Comparison of ENCODE assay signal across 8 mouse cellular contexts in genomic region chr2:32750887-32751664, GRCm38 (mm10). TPM values are rescaled to one million over a fixed set of nuclear protein-coding genes. Genes with fewer than 3 reads are reported as not detected.
DNase-seq lines count a peak whose midpoint lies in the region; ATAC-seq and TF ChIP-seq lines count a peak whose summit lies in the region.

No protein-coding gene starts in this region.

- DNase-seq in adrenal gland, postnatal 10 days, result peak; percentile 79
- DNase-seq in forebrain, embryonic 10.5 days (ENCODE audit: extremely low spot score, low spot score), result peak; percentile 86
- DNase-seq in liver, embryonic 14.5 days (ENCODE audit: low read depth in 3 of 3, low spot score in 3 of 3), result no peak
- DNase-seq in left cerebral cortex, postnatal 25 days (ENCODE audit: low spot score in 2 of 2), result no peak
- no peak for DNase-seq in layer of hippocampus, adult 9-10 months (ENCODE audit: low spot score)

- H3K4me2 ChIP-seq in intestine, embryonic 15.5 days (replicated peaks), result peak overlapping the region; percentile 65
- H3K4me2 ChIP-seq in liver, embryonic 14.5 days (ENCODE audit: low read depth), result peak overlapping the region; percentile 20
- H3K4me2 ChIP-seq in neural tube, embryonic 15.5 days, result peak overlapping the region; percentile 52

- H3K36me3 ChIP-seq in forebrain, embryonic 10.5 days (replicated peaks), result peaks cover 74% of the 10 kb centered on the region
- H3K36me3 ChIP-seq in intestine, embryonic 15.5 days, result peaks cover 27% of the 10 kb centered on the region
- no peaks in the 10 kb centered on the region for H3K36me3 ChIP-seq in liver, embryonic 14.5 days (replicated peaks; ENCODE audit: control insufficient read depth, insufficient read depth, low read depth)
- H3K36me3 ChIP-seq in neural tube, embryonic 15.5 days, result peaks cover 79% of the 10 kb centered on the region

- intact Hi-C loops in left cerebral cortex, postnatal 25 days (cut with DNase I), result no loop called here

- H3K9ac ChIP-seq in intestine, embryonic 15.5 days, result peak overlapping the region; percentile 39; the same call in 1 of the 2 replicates
- no peak overlapping the region for H3K9ac ChIP-seq in liver, embryonic 14.5 days (replicated peaks)
- H3K9ac ChIP-seq in neural tube, embryonic 15.5 days (replicated peaks), result no peak overlapping the region; the same call in 1 of the 2 replicates

- TF ChIP-seq CTCF in liver, embryonic 14.5 days (IDR thresholded peaks at IDR 0.05; ENCODE audit: low read depth), result no peak

- peak; percentile 95 for ATAC-seq in intestine, embryonic 15.5 days
- ATAC-seq in liver, embryonic 14.5 days (ENCODE audit: insufficient read depth), result peak; percentile 69
- peak; percentile 61 for ATAC-seq in neural tube, embryonic 15.5 days (ENCODE audit: low FRiP score)
- no peak for ATAC-seq in monocyte, adult 5-6 weeks (replicated peaks; ENCODE audit: insufficient number of reproducible peaks, low FRiP score, low TSS enrichment, poor library complexity, severe bottlenecking)

- H3K27me3 ChIP-seq in forebrain, embryonic 10.5 days (ENCODE audit: poor library complexity, severe bottlenecking), result peaks cover 18% of the 10 kb centered on the region
- H3K27me3 ChIP-seq in intestine, embryonic 15.5 days (replicated peaks), result no peaks in the 10 kb centered on the region
- H3K27me3 ChIP-seq in liver, embryonic 14.5 days (ENCODE audit: control insufficient read depth, insufficient read depth, low read length), result no peaks in the 10 kb centered on the region
- no peaks in the 10 kb centered on the region for H3K27me3 ChIP-seq in neural tube, embryonic 15.5 days (replicated peaks)

- H3K27ac ChIP-seq in forebrain, embryonic 10.5 days, result peak overlapping the region; percentile 70
- H3K27ac ChIP-seq in intestine, embryonic 15.5 days, result peak overlapping the region; percentile 41
- H3K27ac ChIP-seq in liver, embryonic 14.5 days, result no peak overlapping the region
- peak overlapping the region; percentile 48 for H3K27ac ChIP-seq in neural tube, embryonic 15.5 days (replicated peaks)

- H3K4me1 ChIP-seq in forebrain, embryonic 10.5 days, result peaks cover 25% of the 10 kb centered on the region
- H3K4me1 ChIP-seq in intestine, embryonic 15.5 days (replicated peaks), result peaks cover 8% of the 10 kb centered on the region
- no peaks in the 10 kb centered on the region; a peak in 1 of 4 replicates for H3K4me1 ChIP-seq in liver, embryonic 14.5 days (replicated peaks; ENCODE audit: control insufficient read depth in 2 of 2, insufficient read depth in 2 of 2, low read length in 1 of 2)
- H3K4me1 ChIP-seq in neural tube, embryonic 15.5 days, result peaks cover 19% of the 10 kb centered on the region

- 4% methylated on average over 31 of the region's 31 CpGs for WGBS in forebrain, embryonic 10.5 days
- WGBS in intestine, embryonic 15.5 days, result 18% methylated on average over 31 of the region's 31 CpGs
- WGBS in liver, embryonic 14.5 days (ENCODE audit: insufficient replicate concordance), result 66% methylated on average over 31 of the region's 31 CpGs
- 9% methylated on average over 31 of the region's 31 CpGs for WGBS in neural tube, embryonic 15.5 days

- no peak for TF ChIP-seq EP300 in liver, embryonic 14.5 days (IDR thresholded peaks at IDR 0.05; ENCODE audit: low read depth)

- no peaks in the 10 kb centered on the region for H3K9me3 ChIP-seq in forebrain, embryonic 10.5 days
- H3K9me3 ChIP-seq in intestine, embryonic 15.5 days, result no peaks in the 10 kb centered on the region
- H3K9me3 ChIP-seq in liver, embryonic 14.5 days (ENCODE audit: control insufficient read depth, low read length), result no peaks in the 10 kb centered on the region
- H3K9me3 ChIP-seq in neural tube, embryonic 15.5 days (replicated peaks), result no peaks in the 10 kb centered on the region

- peak overlapping the region; percentile 46 for H3K4me3 ChIP-seq in forebrain, embryonic 10.5 days
- H3K4me3 ChIP-seq in intestine, embryonic 15.5 days (replicated peaks), result peak overlapping the region; percentile 42
- H3K4me3 ChIP-seq in liver, embryonic 14.5 days (ENCODE audit: insufficient read depth in 1 of 2, low read depth in 2 of 2, low read length in 2 of 2), result peak overlapping the region; percentile 16 to 29; a peak in 3 of 4 replicates
- peak overlapping the region; percentile 22 for H3K4me3 ChIP-seq in neural tube, embryonic 15.5 days (replicated peaks)

RNA-seq across cellular contexts. Expression of gene Tor2a, which starts 6.0 kb away (rescaled TPM):
- 10 to 100 TPM; 27.7 to 32.6 TPM for total RNA-seq in adrenal gland, postnatal 10 days (2021)
- polyA plus RNA-seq in forebrain, embryonic 10.5 days (2016; fragmentation: Nextera tagmentation; extraction: Ambion mirVana), result 54.0 and 54.9 TPM in 2 replicates
- polyA plus RNA-seq in intestine, embryonic 15.5 days (2015; fragmentation: Nextera tagmentation; extraction: Ambion mirVana), result 61.4 and 64.2 TPM in 2 replicates
- 21.2 and 30.7 TPM in 2 replicates for polyA plus RNA-seq in liver, embryonic 14.5 days (2012; rRNA removed)
- polyA plus RNA-seq in liver, embryonic 14.5 days (2014; fragmentation: Nextera tagmentation; extraction: Ambion mirVana), result 25.2 and 28.1 TPM in 2 replicates
- 54.4 and 60.6 TPM in 2 replicates for polyA plus RNA-seq in neural tube, embryonic 15.5 days (2015; fragmentation: Nextera tagmentation; extraction: Ambion mirVana)
- 10 to 100 TPM; 29.9 to 31.0 TPM for total RNA-seq in left cerebral cortex, postnatal 25 days (2021)
- 17.5 to 24.6 TPM (median 19.5 TPM) in 3 replicates for total RNA-seq in monocyte, adult 5-6 weeks (2017)

RNA-seq across cellular contexts. Expression of gene 6330409D20Rik, which starts 10.3 kb away (rescaled TPM):
- under 1 TPM in 1 of 2 experiments, not detected in 1; 0.30 TPM for total RNA-seq in adrenal gland, postnatal 10 days (2021)
- 0.69 and 1.2 TPM in 2 replicates for polyA plus RNA-seq in forebrain, embryonic 10.5 days (2016; fragmentation: Nextera tagmentation; extraction: Ambion mirVana)
- polyA plus RNA-seq in intestine, embryonic 15.5 days (2015; fragmentation: Nextera tagmentation; extraction: Ambion mirVana), result 0.13 and 0.34 TPM in 2 replicates
- polyA plus RNA-seq in liver, embryonic 14.5 days (2012; rRNA removed), result 0.07 TPM in 1 of 2 replicates, not detected in the other
- not detected in 2 replicates for polyA plus RNA-seq in liver, embryonic 14.5 days (2014; fragmentation: Nextera tagmentation; extraction: Ambion mirVana)
- 2.9 and 3.6 TPM in 2 replicates for polyA plus RNA-seq in neural tube, embryonic 15.5 days (2015; fragmentation: Nextera tagmentation; extraction: Ambion mirVana)
- total RNA-seq in left cerebral cortex, postnatal 25 days (2021), result 1 to 10 TPM; 2.3 to 2.4 TPM
- not detected in 3 replicates for total RNA-seq in monocyte, adult 5-6 weeks (2017)

RNA-seq across cellular contexts. Expression of gene Ttc16, which starts 24.4 kb away (rescaled TPM):
- under 1 TPM in 1 of 2 experiments, not detected in 1; 0.15 TPM for total RNA-seq in adrenal gland, postnatal 10 days (2021)
- 0.32 and 0.36 TPM in 2 replicates for polyA plus RNA-seq in forebrain, embryonic 10.5 days (2016; fragmentation: Nextera tagmentation; extraction: Ambion mirVana)
- polyA plus RNA-seq in intestine, embryonic 15.5 days (2015; fragmentation: Nextera tagmentation; extraction: Ambion mirVana), result 0.18 and 0.29 TPM in 2 replicates
- 0.18 and 0.22 TPM in 2 replicates for polyA plus RNA-seq in liver, embryonic 14.5 days (2012; rRNA removed)
- 0.09 and 0.10 TPM in 2 replicates for polyA plus RNA-seq in liver, embryonic 14.5 days (2014; fragmentation: Nextera tagmentation; extraction: Ambion mirVana)
- polyA plus RNA-seq in neural tube, embryonic 15.5 days (2015; fragmentation: Nextera tagmentation; extraction: Ambion mirVana), result 0.50 and 0.70 TPM in 2 replicates
- under 1 TPM; 0.27 to 0.87 TPM for total RNA-seq in left cerebral cortex, postnatal 25 days (2021)
- not detected in 3 replicates for total RNA-seq in monocyte, adult 5-6 weeks (2017)

RNA-seq across cellular contexts. Expression of gene Ptrh1, which starts 24.5 kb away (rescaled TPM):
- 1 to 10 TPM; 4.8 to 5.0 TPM for total RNA-seq in adrenal gland, postnatal 10 days (2021)
- 4.4 and 5.1 TPM in 2 replicates for polyA plus RNA-seq in forebrain, embryonic 10.5 days (2016; fragmentation: Nextera tagmentation; extraction: Ambion mirVana)
- 5.5 and 6.4 TPM in 2 replicates for polyA plus RNA-seq in intestine, embryonic 15.5 days (2015; fragmentation: Nextera tagmentation; extraction: Ambion mirVana)
- 1.3 and 1.7 TPM in 2 replicates for polyA plus RNA-seq in liver, embryonic 14.5 days (2012; rRNA removed)
- polyA plus RNA-seq in liver, embryonic 14.5 days (2014; fragmentation: Nextera tagmentation; extraction: Ambion mirVana), result 1.9 and 2.2 TPM in 2 replicates
- polyA plus RNA-seq in neural tube, embryonic 15.5 days (2015; fragmentation: Nextera tagmentation; extraction: Ambion mirVana), result 6.1 and 7.5 TPM in 2 replicates
- 1 to 10 TPM; 7.3 to 8.2 TPM for total RNA-seq in left cerebral cortex, postnatal 25 days (2021)
- 1.1 to 1.8 TPM (median 1.6 TPM) in 3 replicates for total RNA-seq in monocyte, adult 5-6 weeks (2017)

RNA-seq across cellular contexts. Expression of gene Sh2d3c, which starts 30.2 kb away (rescaled TPM):
- total RNA-seq in adrenal gland, postnatal 10 days (2021), result 10 to 100 TPM; 28.9 to 35.4 TPM
- 28.6 and 30.2 TPM in 2 replicates for polyA plus RNA-seq in forebrain, embryonic 10.5 days (2016; fragmentation: Nextera tagmentation; extraction: Ambion mirVana)
- polyA plus RNA-seq in intestine, embryonic 15.5 days (2015; fragmentation: Nextera tagmentation; extraction: Ambion mirVana), result 27.8 and 28.6 TPM in 2 replicates
- 4.7 and 5.8 TPM in 2 replicates for polyA plus RNA-seq in liver, embryonic 14.5 days (2012; rRNA removed)
- 3.5 and 5.1 TPM in 2 replicates for polyA plus RNA-seq in liver, embryonic 14.5 days (2014; fragmentation: Nextera tagmentation; extraction: Ambion mirVana)
- polyA plus RNA-seq in neural tube, embryonic 15.5 days (2015; fragmentation: Nextera tagmentation; extraction: Ambion mirVana), result 50.1 and 51.5 TPM in 2 replicates
- 10 to 100 TPM; 27.8 to 30.8 TPM for total RNA-seq in left cerebral cortex, postnatal 25 days (2021)
- 37.3 to 83.5 TPM (median 42.5 TPM) in 3 replicates for total RNA-seq in monocyte, adult 5-6 weeks (2017)

Comparison
In these comparisons a context has a peak if more than half of its experiments do, and no peak if none do; other contexts are left out.
1. DNase-seq: peak in adrenal gland, postnatal 10 days (single experiment) and forebrain, embryonic 10.5 days (single experiment); none in liver, embryonic 14.5 days (0 of 3), left cerebral cortex, postnatal 25 days (0 of 2) and layer of hippocampus, adult 9-10 months (single experiment).
2. Peak in every context shown above with its lines, with median percentiles within 50 percentile points of each other: H3K4me3 ChIP-seq and H3K4me2 ChIP-seq.